11 mouse cellular contexts compared by ENCODE assay signal in genomic region chr12:3238361-3239051, GRCm38 (mm10).
DNase-seq lines count a peak whose midpoint lies in the region; ATAC-seq and TF ChIP-seq lines count a peak whose summit lies in the region.
"Had no signal": no experiment of that assay in that cellular context is flagged by ENCODE, and none has a peak within 500 bp of the region (broad histone marks: within the 10 kb centered on the region; RNA-seq: fewer than 3 reads in every experiment).

No protein-coding gene starts in this region.

- in situ Hi-C loops in ES-E14 (cut with MboI; ENCODE audit: low sequenced_read_pairs in 2 of 2, unreplicated experiment in 2 of 2), result no loop called here

- peaks cover 45% of the 10 kb centered on the region for H3K36me3 ChIP-seq in ES-E14 (ENCODE audit: control insufficient read depth, insufficient read depth, low read length, poor library complexity, severe bottlenecking)
- peaks cover 12% of the 10 kb centered on the region; the same call in 1 of the 2 replicates for H3K36me3 ChIP-seq in neural tube, embryonic 11.5 days (ENCODE audit: control insufficient read depth, insufficient read depth, low read length)
- peaks cover 36% of the 10 kb centered on the region for H3K36me3 ChIP-seq in intestine, embryonic 15.5 days

- no peaks in the 10 kb centered on the region for H3K27me3 ChIP-seq in neural tube, embryonic 11.5 days (ENCODE audit: control insufficient read depth, insufficient read depth, low read length)
- no peaks in the 10 kb centered on the region for H3K27me3 ChIP-seq in intestine, embryonic 15.5 days (replicated peaks)
- H3K27me3 ChIP-seq: embryonic facial prominence, embryonic 15.5 days had no signal

- no peaks in the 10 kb centered on the region for H3K9me3 ChIP-seq in ES-E14 (ENCODE audit: control insufficient read depth, insufficient read depth, low read depth, low read length)
- H3K9me3 ChIP-seq in neural tube, embryonic 11.5 days (ENCODE audit: control insufficient read depth, low read length), result peaks cover 5% of the 10 kb centered on the region
- no peaks in the 10 kb centered on the region; the same call in 1 of the 2 replicates for H3K9me3 ChIP-seq in intestine, embryonic 15.5 days
- H3K9me3 ChIP-seq: embryonic facial prominence, embryonic 15.5 days had no signal

- DNase-seq in lung, postnatal 10 days, result peak; percentile 12
- no peak for DNase-seq in lung, postnatal 4 days
- no peak for DNase-seq in ES-E14 (ENCODE audit: low read depth, low spot score)
- peak; percentile 52 for DNase-seq in cerebellum, adult 9-10 months
- peak; percentile 42 for DNase-seq in neural tube, embryonic 11.5 days (ENCODE audit: low spot score)
- DNase-seq: heart, adult 18-20 months; liver had no signal

- WGBS in neural tube, embryonic 11.5 days, result 90% methylated on average over 16 of the region's 16 CpGs
- 93% methylated on average over 16 of the region's 16 CpGs for WGBS in intestine, embryonic 15.5 days

- no peak overlapping the region for H3K4me3 ChIP-seq in ES-E14 (ENCODE audit: insufficient read depth in 1 of 2, low read depth in 1 of 2, low read length in 2 of 2, poor library complexity in 1 of 2, severe bottlenecking in 1 of 2)
- H3K4me3 ChIP-seq in neural tube, embryonic 11.5 days (ENCODE audit: low read depth, low read length), result no peak overlapping the region
- no peak overlapping the region for H3K4me3 ChIP-seq in intestine, embryonic 15.5 days (replicated peaks)
- H3K4me3 ChIP-seq: embryonic facial prominence, embryonic 15.5 days had no signal

- no peak overlapping the region for H3K4me2 ChIP-seq in neural tube, embryonic 11.5 days (ENCODE audit: low read depth)
- no peak overlapping the region for H3K4me2 ChIP-seq in intestine, embryonic 15.5 days (replicated peaks)
- H3K4me2 ChIP-seq: embryonic facial prominence, embryonic 15.5 days had no signal

- peak overlapping the region; percentile 20 for H3K27ac ChIP-seq in ES-E14 (ENCODE audit: insufficient read depth, low read depth, low read length, poor library complexity, severe bottlenecking)
- H3K27ac ChIP-seq in neural tube, embryonic 11.5 days (ENCODE audit: low read depth, low read length), result no peak overlapping the region
- no peak overlapping the region for H3K27ac ChIP-seq in intestine, embryonic 15.5 days
- H3K27ac ChIP-seq: embryonic facial prominence, embryonic 15.5 days; kidney, postnatal 0 days had no signal

- H3K4me1 ChIP-seq in ES-E14 (ENCODE audit: control insufficient read depth in 2 of 2, insufficient read depth in 2 of 2, low read length in 2 of 2, poor library complexity in 1 of 2), result peaks cover 0 to 2% of the 10 kb centered on the region in 2 experiments; a peak in 1 of 4 replicates
- no peaks in the 10 kb centered on the region for H3K4me1 ChIP-seq in neural tube, embryonic 11.5 days (ENCODE audit: control insufficient read depth, insufficient read depth, low read length)
- H3K4me1 ChIP-seq in intestine, embryonic 15.5 days (replicated peaks), result no peaks in the 10 kb centered on the region

- ATAC-seq in neural tube, embryonic 11.5 days (ENCODE audit: insufficient read depth, low FRiP score, low TSS enrichment), result peak; percentile 35
- no peak for ATAC-seq in intestine, embryonic 15.5 days
- ATAC-seq in megakaryocyte-erythroid progenitor cell, adult 5-6 weeks (replicated peaks; ENCODE audit: low FRiP score, low TSS enrichment, poor library complexity, severe bottlenecking), result no peak

- no peak overlapping the region for H3K9ac ChIP-seq in ES-E14 (ENCODE audit: insufficient read depth, low read depth, low read length, poor library complexity, severe bottlenecking)
- H3K9ac ChIP-seq in neural tube, embryonic 11.5 days (ENCODE audit: low read length), result no peak overlapping the region
- no peak overlapping the region for H3K9ac ChIP-seq in intestine, embryonic 15.5 days
- H3K9ac ChIP-seq: embryonic facial prominence, embryonic 15.5 days had no signal

TF ChIP-seq in ES-E14, 5 proteins besides CTCF, POLR2A, EP300 and RAD21:
- peak; percentile 46; the same call in 1 of the 2 replicates for TF ChIP-seq MAFK (IDR thresholded peaks at IDR 0.05; ENCODE audit: insufficient read depth, low read depth, low read length)
- TF ChIP-seq ZC3H11A (IDR thresholded peaks at IDR 0.05; ENCODE audit: borderline replicate concordance, low read depth, low read length), result no peak

Comparison
In these comparisons a context has a peak if more than half of its experiments do, and no peak if none do; other contexts are left out.
1. DNase-seq: peak in lung, postnatal 10 days (single experiment), cerebellum, adult 9-10 months (single experiment) and neural tube, embryonic 11.5 days (single experiment); none in lung, postnatal 4 days (0 of 2) and ES-E14 (single experiment).